Mouse (Mus musculus): ENCODE measurements at regions not wholly inside any gene's neighbourhood (a gene's known extent, or its start where the extent isn't known, plus 50 kb on each side); places are given as distances from the start of the nearest gene placed in this dataset.

DNA sequence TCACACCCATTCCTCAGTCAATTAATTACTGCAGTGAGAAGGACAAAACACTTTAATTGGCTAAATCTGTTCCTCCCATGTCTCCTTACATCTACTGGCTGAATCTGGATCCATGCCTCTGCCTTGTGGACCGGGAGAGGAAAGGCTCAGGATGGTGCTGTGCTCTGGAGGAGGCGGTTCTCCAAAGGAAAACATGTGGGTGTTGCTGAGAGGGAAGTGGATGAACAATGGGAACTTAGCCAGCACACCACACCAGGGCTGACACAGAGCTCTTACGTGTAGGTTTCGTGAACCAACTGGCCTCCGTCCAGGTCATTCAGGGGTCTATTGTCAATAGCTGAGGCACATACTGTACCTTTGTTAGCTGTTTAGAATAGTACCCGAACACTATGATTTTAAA is 69.3 kb upstream of the Tcf12 start:
- TF ChIP-seq CTCF (IDR thresholded peaks at IDR 0.05; ENCODE audit: insufficient read depth, low read length) (no peak), POLR2A (IDR thresholded peaks at IDR 0.05; ENCODE audit: borderline replicate concordance, extremely low read depth, low read depth, low read length) (no peak)
